Mouse (Mus musculus) liver, adult 2 months (tissue): Measurements from ENCODE around the gene Aknad1.

Experiments
- CTCF ChIP-seq: fragments of 200-500 bp; IDR thresholded peaks from 2 replicates; pipeline ENCODE4 v1.5.1; 2011; ENCODE audit warnings: low read depth, low read length, control low read depth
- POLR2A ChIP-seq: fragments of 200-500 bp; IDR thresholded peaks from 2 replicates; pipeline ENCODE4 v1.6.1; 2011; ENCODE audit warnings: low read length, control low read depth; ENCODE audit not compliant: insufficient read depth; ENCODE audit errors: extremely low read depth

GRCm38 (mm10) chr3:108769547-108769946 is 30.1 kb downstream of the Aknad1 start:
- TF ChIP-seq CTCF (no peak), POLR2A (no peak)
